Comparison of ENCODE assay signal across 8 mouse cellular contexts in the genomic region with DNA sequence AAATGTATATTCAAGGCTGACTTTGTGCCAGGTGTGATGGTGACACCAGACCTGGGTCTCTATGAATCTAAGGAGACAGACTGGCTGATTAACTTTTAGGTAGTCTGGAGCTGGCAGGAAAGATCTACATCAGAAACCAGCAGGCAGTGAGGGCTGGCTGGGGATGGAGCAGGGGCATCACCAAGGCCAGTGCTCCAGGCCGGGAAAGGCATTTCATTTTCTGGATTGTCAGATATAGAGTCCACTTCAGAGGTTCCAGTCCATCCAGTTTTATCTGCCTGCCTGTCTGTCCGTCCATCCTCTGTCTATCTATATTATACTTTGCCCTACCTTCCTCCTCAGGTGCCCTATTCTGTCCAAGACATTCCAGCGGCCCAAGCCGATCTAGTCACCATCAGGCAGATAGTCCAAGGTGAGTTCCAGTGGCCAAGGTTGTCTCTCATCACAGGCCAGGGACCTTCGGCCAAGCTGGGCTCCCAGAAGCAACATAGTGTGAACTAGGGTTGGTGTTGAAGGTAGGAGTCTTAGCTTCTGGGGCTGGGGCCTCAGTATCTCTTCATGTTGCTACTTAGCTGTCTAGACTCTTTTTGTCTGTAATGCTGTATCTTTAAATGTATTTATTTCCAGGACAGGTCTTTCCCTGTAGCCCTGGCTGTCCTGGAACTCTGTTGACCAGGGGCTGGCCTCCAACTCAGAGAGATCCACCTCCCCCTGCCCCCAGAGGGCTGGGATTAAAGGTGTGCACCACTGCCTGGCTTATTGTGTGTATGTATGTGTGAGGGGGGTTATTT. TPM values are rescaled to one million over a fixed set of nuclear protein-coding genes. Genes with fewer than 3 reads are reported as not detected.
DNase-seq lines count a peak whose midpoint lies in the region; ATAC-seq and TF ChIP-seq lines count a peak whose summit lies in the region.

No protein-coding gene starts in this region.

- peak overlapping the region; percentile 35; the same call in 1 of the 2 replicates for H3K27ac ChIP-seq in kidney, embryonic 16.5 days (ENCODE audit: low read length)
- no peak overlapping the region for H3K27ac ChIP-seq in kidney, adult 2 months (ENCODE audit: insufficient read depth, low read depth, low read length)
- H3K27ac ChIP-seq in heart, postnatal 0 days (ENCODE audit: low read depth): peak overlapping the region; percentile 65
- H3K27ac ChIP-seq in midbrain, embryonic 11.5 days (ENCODE audit: low read depth, low read length): peak overlapping the region; percentile 30; the same call in 1 of the 2 replicates

- 64% methylated on average over 5 of the region's 5 CpGs for WGBS in kidney, embryonic 16.5 days
- 54% methylated on average over 5 of the region's 5 CpGs for WGBS in kidney, adult 2 months
- WGBS in heart, postnatal 0 days: 38% methylated on average over 5 of the region's 5 CpGs
- 80% methylated on average over 5 of the region's 5 CpGs for WGBS in midbrain, embryonic 11.5 days

- TF ChIP-seq CTCF in kidney, adult 2 months (conservative IDR thresholded peaks at IDR 0.05; ENCODE audit: insufficient read depth, insufficient read length, low read depth, low read length): no peak
- no peak for TF ChIP-seq CTCF in heart, postnatal 0 days (IDR thresholded peaks at IDR 0.05; ENCODE audit: low read depth)

- H3K9me3 ChIP-seq in kidney, embryonic 16.5 days (ENCODE audit: low read length): no peaks in the 10 kb centered on the region
- H3K9me3 ChIP-seq in heart, postnatal 0 days (replicated peaks; ENCODE audit: control insufficient read depth, low read length): no peaks in the 10 kb centered on the region
- H3K9me3 ChIP-seq in midbrain, embryonic 11.5 days (ENCODE audit: control insufficient read depth, low read length): no peaks in the 10 kb centered on the region; the same call in 1 of the 2 replicates

- H3K9ac ChIP-seq in kidney, embryonic 16.5 days (replicated peaks; ENCODE audit: low read length): no peak overlapping the region
- H3K9ac ChIP-seq in heart, postnatal 0 days (replicated peaks; ENCODE audit: low read depth, low read length): no peak overlapping the region
- H3K9ac ChIP-seq in midbrain, embryonic 11.5 days (ENCODE audit: low read length): no peak overlapping the region

- H3K36me3 ChIP-seq in kidney, embryonic 16.5 days (ENCODE audit: insufficient read depth, low read length): peaks cover 15% of the 10 kb centered on the region
- peaks cover 2% of the 10 kb centered on the region; the same call in 1 of the 2 replicates for H3K36me3 ChIP-seq in kidney, adult 2 months (ENCODE audit: control insufficient read depth, insufficient read depth, low read length)
- peaks cover 13% of the 10 kb centered on the region for H3K36me3 ChIP-seq in heart, postnatal 0 days (replicated peaks; ENCODE audit: control insufficient read depth, insufficient read depth, low read length)
- H3K36me3 ChIP-seq in midbrain, embryonic 11.5 days (ENCODE audit: control insufficient read depth, insufficient read depth, low read length): peaks cover 8% of the 10 kb centered on the region

- H3K27me3 ChIP-seq in kidney, embryonic 16.5 days (ENCODE audit: insufficient read depth, low read length): no peaks in the 10 kb centered on the region
- H3K27me3 ChIP-seq in kidney, adult 2 months (replicated peaks; ENCODE audit: control insufficient read depth, insufficient read depth, low read length): no peaks in the 10 kb centered on the region
- no peaks in the 10 kb centered on the region for H3K27me3 ChIP-seq in heart, postnatal 0 days (ENCODE audit: control insufficient read depth, insufficient read depth, low read length)
- no peaks in the 10 kb centered on the region for H3K27me3 ChIP-seq in midbrain, embryonic 11.5 days (ENCODE audit: control insufficient read depth, insufficient read depth, low read length)

- TF ChIP-seq EP300 in heart, postnatal 0 days (IDR thresholded peaks at IDR 0.05; ENCODE audit: low read depth): 0 out of 2 replicates have a peak, but pooled peaks have one; percentile 43

- H3K4me2 ChIP-seq in kidney, embryonic 16.5 days (replicated peaks; ENCODE audit: low read depth, low read length): no peak overlapping the region
- no peak overlapping the region for H3K4me2 ChIP-seq in heart, postnatal 0 days (ENCODE audit: low read depth, low read length)
- no peak overlapping the region for H3K4me2 ChIP-seq in midbrain, embryonic 11.5 days

- TF ChIP-seq POLR2A in kidney, adult 2 months (IDR thresholded peaks at IDR 0.05; ENCODE audit: low read depth, low read length): no peak

- peaks cover 9% of the 10 kb centered on the region for H3K4me1 ChIP-seq in kidney, embryonic 16.5 days (ENCODE audit: insufficient read depth, low read length)
- peaks cover 10% of the 10 kb centered on the region; the same call in 1 of the 2 replicates for H3K4me1 ChIP-seq in kidney, adult 2 months (ENCODE audit: control insufficient read depth, insufficient read depth, low read length)
- no peaks in the 10 kb centered on the region; the same call in 1 of the 2 replicates for H3K4me1 ChIP-seq in heart, postnatal 0 days (ENCODE audit: control insufficient read depth, insufficient read depth)
- peaks cover 10% of the 10 kb centered on the region; the same call in 1 of the 2 replicates for H3K4me1 ChIP-seq in midbrain, embryonic 11.5 days (ENCODE audit: control insufficient read depth, insufficient read depth, low read length)

- ATAC-seq in kidney, embryonic 16.5 days (ENCODE audit: low FRiP score, low TSS enrichment): no peak
- peak; percentile 7 for ATAC-seq in heart, postnatal 0 days (ENCODE audit: insufficient read depth, low read depth)
- ATAC-seq in midbrain, embryonic 11.5 days (ENCODE audit: low FRiP score): no peak
- ATAC-seq in frontal cortex, adult (ENCODE audit: low TSS enrichment): no peak

- H3K4me3 ChIP-seq in kidney, embryonic 16.5 days (ENCODE audit: low read length): no peak overlapping the region
- no peak overlapping the region for H3K4me3 ChIP-seq in kidney, adult 2 months (ENCODE audit: insufficient read depth, low read depth, low read length)
- H3K4me3 ChIP-seq in heart, postnatal 0 days (ENCODE audit: low read depth, low read length): no peak overlapping the region
- H3K4me3 ChIP-seq in midbrain, embryonic 11.5 days (ENCODE audit: low read depth, low read length): no peak overlapping the region

- DNase-seq in kidney, adult 2 months: no peak
- DNase-seq in NIH3T3 (ENCODE audit: low read depth): peak; percentile 76
- peak; percentile 36 for DNase-seq in heart, postnatal 0 days (ENCODE audit: low spot score)
- peak; percentile 92 for DNase-seq in midbrain, embryonic 11.5 days (ENCODE audit: low spot score, missing footprints)
- no peak for DNase-seq in B cell, adult 2 months
- DNase-seq in c-Kit-positive CD71-positive TER-119-positive erythroid progenitor cells, embryonic 14.5 days (ENCODE audit: low spot score): no peak

RNA-seq across cellular contexts. Expression of gene Actg1, which starts 4.6 kb away (rescaled TPM):
- 2,803 and 2,860 TPM in 2 replicates for polyA plus RNA-seq in kidney, embryonic 16.5 days (2015; fragmentation: Nextera tagmentation; extraction: Ambion mirVana)
- 828 and 981 TPM in 2 replicates for polyA plus RNA-seq in kidney, adult 2 months (2012; rRNA removed)
- 700 and 751 TPM in 2 replicates for total RNA-seq in heart, postnatal 0 days (2014; rRNA removed; ENCODE audit: low replicate concordance)
- 639 and 714 TPM in 2 replicates for polyA plus RNA-seq in heart, postnatal 0 days (2015; fragmentation: Nextera tagmentation; extraction: Ambion mirVana)
- polyA plus RNA-seq in midbrain, embryonic 11.5 days (2014; fragmentation: Nextera tagmentation; extraction: Ambion mirVana): 2,965 and 3,081 TPM in 2 replicates

RNA-seq across cellular contexts. Expression of gene Fscn2, which starts 17.6 kb away (rescaled TPM):
- 0.72 and 0.82 TPM in 2 replicates for polyA plus RNA-seq in kidney, embryonic 16.5 days (2015; fragmentation: Nextera tagmentation; extraction: Ambion mirVana)
- polyA plus RNA-seq in kidney, adult 2 months (2012; rRNA removed): 0.16 and 0.19 TPM in 2 replicates
- total RNA-seq in heart, postnatal 0 days (2014; rRNA removed; ENCODE audit: low replicate concordance): not detected in 2 replicates
- polyA plus RNA-seq in heart, postnatal 0 days (2015; fragmentation: Nextera tagmentation; extraction: Ambion mirVana): 0.65 and 0.68 TPM in 2 replicates
- 1.4 TPM in 2 replicates for polyA plus RNA-seq in midbrain, embryonic 11.5 days (2014; fragmentation: Nextera tagmentation; extraction: Ambion mirVana)

RNA-seq across cellular contexts. Expression of gene Faap100, which starts 34.9 kb away (rescaled TPM):
- polyA plus RNA-seq in kidney, embryonic 16.5 days (2015; fragmentation: Nextera tagmentation; extraction: Ambion mirVana): 42.3 and 44.8 TPM in 2 replicates
- polyA plus RNA-seq in kidney, adult 2 months (2012; rRNA removed): 30.3 and 45.1 TPM in 2 replicates
- 46.7 and 70.5 TPM in 2 replicates for total RNA-seq in heart, postnatal 0 days (2014; rRNA removed; ENCODE audit: low replicate concordance)
- polyA plus RNA-seq in heart, postnatal 0 days (2015; fragmentation: Nextera tagmentation; extraction: Ambion mirVana): 22.3 and 28.6 TPM in 2 replicates
- 25.3 and 29.2 TPM in 2 replicates for polyA plus RNA-seq in midbrain, embryonic 11.5 days (2014; fragmentation: Nextera tagmentation; extraction: Ambion mirVana)

Comparison
In these comparisons a context has a peak if more than half of its experiments do, and no peak if none do; other contexts are left out.
1. DNase-seq: peak in NIH3T3 (single experiment), heart, postnatal 0 days (single experiment) and midbrain, embryonic 11.5 days (single experiment); none in kidney, adult 2 months (single experiment), B cell, adult 2 months (0 of 2) and c-Kit-positive CD71-positive TER-119-positive erythroid progenitor cells, embryonic 14.5 days (single experiment).